Mouse (Mus musculus) adrenal gland, adult 18-20 months (tissue): ENCODE measurements at regions not wholly inside any gene's neighbourhood (a gene's known extent, or its start where the extent isn't known, plus 50 kb on each side); places are given as distances from the start of the nearest gene placed in this dataset.

Experiments used
- DNase-seq, 2 experiments: peaks; one replicate each; pipeline ENCODE4 v3.0.0; 2021 to 2022; ENCODE audit warnings: low spot score in 2 of 2

DNA sequence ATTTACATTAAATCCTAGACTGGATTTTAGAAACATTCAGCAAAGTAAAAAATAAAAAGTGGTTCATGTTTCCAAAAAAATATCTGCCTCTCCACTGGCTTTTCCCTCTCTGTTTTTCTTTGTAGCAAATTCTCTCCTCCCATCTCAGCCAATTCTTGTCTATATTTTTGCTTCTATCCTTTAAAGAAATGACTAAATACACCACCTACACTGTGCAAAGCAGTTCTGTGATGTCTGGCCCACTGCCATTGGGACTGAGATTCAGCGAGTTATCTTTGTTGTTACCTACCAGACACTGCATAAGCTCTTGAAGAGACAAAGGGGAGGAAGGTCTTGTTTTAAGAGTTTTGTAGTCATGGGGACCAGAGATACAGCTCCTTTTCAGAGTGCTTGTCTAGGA, 835.8 kb upstream of the Klhl29 start:
- DNase-seq, result no peak

DNA sequence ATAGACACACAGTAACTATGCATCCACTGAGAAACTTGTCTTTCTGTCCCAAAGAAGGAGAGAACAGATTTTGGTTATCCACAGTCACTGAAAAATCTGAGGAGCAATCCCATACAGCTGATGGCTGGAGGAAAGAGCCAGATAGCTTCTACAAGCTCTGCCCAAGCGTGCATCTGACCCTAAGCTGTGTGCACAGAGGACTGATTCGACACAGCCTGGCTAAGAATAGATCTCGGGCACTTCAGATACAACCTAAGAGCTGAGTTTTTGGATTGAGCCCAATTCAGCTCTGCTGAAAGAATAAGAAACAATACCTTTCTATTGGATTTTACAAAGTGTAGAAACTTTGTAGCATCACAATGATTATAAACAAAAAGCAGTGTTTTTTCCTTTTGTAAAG, 813.8 kb upstream of the Klhl29 start:
- no peak for DNase-seq

DNA sequence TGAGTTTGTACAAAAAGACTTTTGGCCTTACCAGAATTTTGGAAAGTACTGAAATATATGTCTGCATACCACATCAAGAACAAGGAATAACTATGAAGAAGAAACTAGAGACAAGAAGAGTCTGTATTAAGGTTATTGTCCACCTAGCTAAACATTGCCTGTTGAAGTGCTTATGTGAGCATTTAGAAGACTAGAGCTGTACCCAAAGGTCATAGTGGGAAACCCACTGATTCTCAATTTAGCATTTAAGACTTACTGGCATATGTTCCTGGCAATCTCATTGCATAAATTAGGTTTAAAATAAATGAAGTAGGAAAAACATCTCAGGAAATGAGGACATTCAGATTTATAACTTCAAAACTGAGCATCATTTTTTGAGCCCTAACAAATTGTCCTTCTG, 793.3 kb upstream of the Klhl29 start:
- DNase-seq, result no peak

DNA sequence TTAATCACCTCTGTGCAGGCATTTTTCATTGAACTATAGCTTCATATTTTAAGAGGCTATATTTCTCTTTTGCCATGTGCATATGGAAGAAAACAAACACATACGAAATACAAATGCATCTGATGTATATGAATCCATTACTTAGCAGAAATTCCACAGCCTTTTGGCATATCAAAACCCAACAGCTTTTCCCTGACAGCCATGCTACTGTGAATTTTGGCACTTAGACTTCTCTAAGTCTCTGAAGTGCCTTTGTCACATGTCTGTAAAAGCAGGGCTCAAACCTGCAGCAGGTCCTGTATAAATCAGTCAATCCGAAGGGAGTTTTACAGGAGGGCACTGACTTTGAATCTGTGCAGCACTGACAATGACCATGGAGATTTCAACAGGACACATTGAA, 778.8 kb upstream of the Klhl29 start:
- no peak for DNase-seq

DNA sequence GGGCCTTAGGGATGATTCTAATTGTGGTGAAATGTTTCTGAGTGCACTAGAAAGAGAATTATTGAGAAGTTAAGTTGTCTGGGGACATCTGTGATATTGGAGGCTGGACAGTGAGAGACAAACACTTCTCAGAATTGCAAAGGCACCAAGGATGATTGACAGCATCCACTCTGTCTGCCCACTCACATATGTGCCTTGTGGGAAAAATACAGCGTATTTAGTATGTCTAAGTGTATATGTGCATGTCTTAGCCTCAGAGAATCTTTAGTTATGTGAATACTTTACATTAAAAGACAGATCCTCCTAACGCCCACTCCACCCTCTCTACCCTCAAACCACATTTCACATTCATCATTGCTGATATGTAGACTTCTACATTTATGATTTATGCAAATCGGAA, 776.0 kb upstream of the Klhl29 start:
- no peak for DNase-seq

DNA sequence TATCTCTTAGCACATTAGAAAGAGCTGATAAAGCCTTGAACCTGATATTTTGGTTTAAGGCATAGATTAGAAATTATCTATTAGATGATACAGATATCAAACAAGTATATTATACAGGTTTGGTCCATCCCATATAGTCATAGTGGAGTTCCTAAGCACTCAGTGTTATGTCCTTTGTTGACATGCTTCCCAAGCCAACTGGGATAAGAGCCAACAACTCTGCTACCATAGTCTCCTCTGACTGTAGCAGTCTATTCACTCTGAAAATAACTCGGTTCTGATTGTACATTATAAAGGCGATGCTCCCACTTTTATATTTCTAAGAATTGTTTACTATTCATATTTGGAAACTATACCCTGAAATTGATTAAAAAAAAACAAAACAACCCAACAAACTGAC, 757.0 kb upstream of the Klhl29 start:
- no peak for DNase-seq

DNA sequence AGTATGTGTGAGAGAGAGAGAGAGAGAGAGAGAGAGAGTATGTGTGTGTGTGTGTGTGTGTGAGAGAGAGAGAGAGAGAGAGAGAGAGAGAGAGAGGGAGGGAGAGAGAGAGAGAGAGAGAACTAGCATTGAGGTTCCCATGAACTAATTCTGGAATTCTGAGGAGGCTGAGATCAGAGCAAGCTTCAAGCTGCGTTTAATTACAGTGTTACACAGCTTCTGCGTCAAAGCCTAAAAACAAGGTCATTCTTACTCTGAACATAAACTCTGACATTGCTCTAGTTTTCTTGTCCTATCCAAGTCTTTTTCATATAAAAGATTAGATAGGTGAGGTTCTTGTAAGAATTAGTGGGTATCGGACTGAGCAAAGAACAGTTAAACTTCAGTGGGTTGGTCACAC, 744.1 kb upstream of the Klhl29 start:
- no peak for DNase-seq

DNA sequence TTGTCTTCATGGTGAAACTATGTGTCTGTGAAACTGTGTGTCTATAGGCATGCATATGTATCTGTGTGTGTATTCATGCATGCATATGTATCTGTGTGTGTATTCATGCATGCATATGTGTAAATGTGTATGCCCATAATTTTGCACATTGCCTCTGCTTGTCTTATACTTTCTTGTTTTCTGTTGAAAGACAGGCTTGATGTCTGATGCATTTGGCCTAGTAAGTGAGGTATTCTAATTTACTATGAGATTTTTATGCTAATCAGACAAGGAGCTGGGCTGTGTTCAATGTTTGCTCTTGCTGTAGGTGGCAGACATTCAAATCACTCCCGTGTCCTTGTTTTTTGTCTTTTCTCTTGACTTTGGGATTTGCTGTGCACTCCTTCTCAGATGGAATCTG, 739.8 kb upstream of the Klhl29 start:
- DNase-seq, result no peak

DNA sequence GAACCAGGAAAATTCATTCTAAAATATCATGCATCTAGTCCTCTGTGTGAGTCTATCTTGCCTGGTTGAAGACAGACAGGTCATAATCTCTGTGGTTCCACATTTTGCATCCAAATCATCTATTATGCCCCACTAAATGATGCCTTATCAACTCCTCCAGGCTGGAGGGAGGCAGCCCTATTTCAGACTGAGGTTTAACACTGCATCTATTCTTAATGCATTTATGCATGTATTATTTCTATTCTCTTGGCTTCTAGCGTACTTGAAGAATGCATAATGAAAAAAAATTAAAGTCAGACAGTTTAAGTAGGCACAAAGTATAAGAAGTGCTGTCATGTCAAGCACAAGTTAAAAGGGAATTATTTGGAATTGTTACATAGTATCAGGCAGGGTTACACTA, 721.8 kb upstream of the Klhl29 start:
- no peak for DNase-seq

DNA sequence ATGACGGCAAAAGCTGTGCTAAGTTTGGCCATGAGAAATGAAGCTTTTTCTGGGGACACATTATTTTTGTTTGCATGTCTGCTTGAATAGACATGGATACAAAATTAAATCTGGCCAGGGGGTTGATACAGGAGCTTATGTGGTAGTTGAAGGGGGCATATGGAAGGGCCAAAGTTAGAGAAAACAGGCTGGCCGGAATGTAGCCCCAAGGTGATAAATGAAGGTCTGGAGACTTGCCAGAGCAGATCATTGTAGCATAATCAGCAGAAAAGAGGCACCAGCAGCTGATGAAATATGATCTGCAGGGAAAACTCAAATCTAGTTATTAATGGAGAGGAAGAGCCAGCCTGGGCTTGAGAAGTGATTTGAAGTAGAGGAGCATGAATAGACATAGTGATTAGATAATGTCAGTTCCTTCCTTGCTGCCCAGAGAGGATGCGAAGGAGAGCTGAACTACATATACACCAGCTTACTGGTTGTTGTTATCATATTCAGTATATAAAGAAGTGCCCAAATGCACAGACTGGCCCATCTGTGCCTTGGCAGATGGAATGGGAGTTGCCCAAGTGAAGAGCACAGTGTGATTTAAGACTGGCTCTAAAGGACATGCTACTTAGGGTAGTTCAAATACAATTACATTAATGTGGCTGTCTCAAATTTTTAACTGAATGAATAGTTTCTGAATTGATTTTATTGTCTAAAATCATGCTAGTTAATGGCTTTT, 712.3 kb upstream of the Klhl29 start:
- DNase-seq, result no peak

DNA sequence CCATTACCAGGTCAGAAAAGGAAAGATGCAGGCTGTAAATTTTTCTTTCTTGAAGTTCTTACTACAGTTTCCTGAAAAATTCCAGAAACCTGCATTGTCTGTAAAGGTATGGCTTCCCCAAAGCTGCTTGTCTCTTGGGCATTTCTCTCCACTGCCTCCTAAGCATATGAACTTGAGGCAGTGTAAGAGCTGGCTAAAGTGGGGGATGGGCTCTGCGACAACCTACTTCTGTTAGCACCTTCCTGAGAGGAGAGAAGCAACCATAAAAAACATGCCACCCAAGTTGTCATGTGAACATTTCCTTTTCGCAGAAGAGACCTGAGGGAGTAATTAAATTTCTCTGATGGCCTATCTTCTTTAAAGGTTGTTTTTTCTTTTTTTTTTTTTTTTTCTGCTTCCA, 711.6 kb upstream of the Klhl29 start:
- DNase-seq, result no peak

DNA sequence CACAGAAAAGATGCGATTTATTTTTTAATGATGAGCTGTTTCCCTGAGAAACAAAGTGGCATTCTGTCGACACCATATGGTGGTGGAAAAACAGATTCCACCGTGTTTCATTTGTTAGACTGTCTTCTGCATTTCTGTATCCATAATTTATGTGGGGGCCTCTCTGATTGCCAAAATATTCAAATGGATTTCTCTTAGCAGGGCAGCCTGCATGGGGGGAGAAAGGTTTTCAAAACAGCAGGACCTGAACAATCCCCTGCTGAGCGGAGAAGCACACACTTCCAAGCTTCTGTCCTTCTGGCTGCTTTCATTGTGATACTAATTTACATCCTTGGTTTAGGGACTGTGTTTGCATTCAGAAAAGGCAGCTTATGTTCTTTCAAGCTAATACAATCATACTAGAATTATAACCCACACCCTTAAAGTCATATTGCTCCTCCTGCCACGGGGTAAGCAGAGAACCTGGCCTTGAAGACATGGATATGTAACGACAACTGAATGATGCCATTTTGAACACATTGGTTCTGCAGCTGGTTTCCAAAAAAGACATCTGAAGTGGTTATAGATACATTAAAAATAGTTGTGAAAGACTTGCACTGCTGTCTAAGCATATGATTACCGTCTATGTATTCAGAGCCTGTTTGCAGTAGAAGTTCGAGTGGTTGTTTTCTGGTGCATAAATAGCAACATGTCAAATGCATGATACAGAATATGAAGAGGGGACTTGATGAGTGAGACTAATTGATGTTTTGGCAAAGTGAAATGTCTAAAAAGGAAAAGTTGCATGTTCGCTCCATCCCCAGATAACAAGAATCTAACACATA, 671.6 kb upstream of the Klhl29 start:
- no peak for DNase-seq

DNA sequence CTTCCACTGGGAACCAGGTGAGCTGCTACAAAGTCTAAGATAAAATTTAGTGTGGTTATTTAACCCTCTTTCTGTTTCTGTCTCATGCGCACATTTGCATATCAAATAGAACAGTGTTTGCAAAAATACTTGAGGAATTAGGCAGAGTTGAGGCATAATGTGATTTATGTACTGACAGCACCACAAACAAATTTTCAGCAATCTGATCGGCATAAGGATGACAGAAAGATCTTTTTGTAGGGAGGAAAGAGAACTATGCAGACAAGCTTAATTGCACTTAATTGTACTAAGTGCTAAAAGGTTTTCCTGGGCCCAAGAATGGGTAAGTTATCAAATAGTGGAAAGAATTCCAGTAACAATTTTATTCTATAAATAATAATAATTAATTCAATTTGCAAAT, 670.6 kb upstream of the Klhl29 start:
- no peak for DNase-seq

DNA sequence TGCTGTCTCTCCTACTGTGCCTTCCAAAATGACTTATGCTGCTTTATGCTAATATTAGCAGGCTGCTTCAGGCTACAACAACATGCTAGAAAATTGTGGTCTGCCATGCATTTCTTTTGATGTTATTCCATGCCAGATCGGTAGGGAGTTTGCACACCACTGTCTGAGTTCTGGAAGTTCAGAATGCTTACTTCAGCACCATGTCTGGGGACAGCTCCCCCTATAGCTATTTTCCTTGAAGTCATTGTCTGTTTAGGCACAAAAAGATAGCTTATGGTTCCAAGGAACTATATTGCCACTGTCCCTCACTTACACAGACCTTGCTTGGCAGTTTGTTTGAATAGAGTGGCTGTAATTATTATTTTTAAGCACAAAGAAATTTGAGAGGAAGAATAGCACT, 666.8 kb upstream of the Klhl29 start:
- DNase-seq, result no peak

DNA sequence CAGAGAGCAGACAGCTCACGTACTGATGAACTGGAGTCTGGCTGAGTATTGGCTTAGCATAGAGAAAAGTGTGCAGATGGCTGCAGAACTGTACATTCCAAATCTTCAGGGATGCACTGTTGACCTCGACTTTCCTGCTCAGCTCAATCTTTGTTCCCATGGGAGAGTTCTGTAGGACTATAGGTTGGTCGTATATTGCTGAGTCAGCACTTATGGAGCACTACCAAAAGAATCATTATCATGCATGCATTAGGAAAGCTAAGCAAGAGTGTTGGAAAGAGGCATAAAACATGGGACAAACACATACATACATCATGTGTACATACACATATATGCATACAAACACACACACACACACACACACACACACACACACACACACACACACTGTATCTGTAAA, 648.6 kb upstream of the Klhl29 start:
- DNase-seq, result no peak

DNA sequence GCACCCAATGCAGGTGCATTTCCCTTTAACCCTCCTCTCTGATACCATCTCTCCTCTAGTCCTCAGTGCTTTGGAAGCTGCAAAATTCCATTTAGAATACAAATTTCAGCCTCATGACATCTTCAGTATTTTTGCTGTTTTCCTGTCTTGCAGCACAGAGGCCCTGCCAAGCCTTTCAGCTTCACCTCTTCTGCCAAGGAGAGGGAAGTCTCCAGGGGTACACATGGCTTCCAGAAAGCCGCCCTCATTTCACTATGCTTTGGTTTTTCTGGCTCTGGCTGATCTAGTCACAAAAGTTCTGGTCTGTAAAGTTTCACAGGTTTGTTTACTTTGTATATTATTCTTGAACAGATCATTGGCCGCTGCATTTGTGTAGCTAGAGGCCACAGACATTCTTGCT, 647.0 kb upstream of the Klhl29 start:
- DNase-seq, result no peak

DNA sequence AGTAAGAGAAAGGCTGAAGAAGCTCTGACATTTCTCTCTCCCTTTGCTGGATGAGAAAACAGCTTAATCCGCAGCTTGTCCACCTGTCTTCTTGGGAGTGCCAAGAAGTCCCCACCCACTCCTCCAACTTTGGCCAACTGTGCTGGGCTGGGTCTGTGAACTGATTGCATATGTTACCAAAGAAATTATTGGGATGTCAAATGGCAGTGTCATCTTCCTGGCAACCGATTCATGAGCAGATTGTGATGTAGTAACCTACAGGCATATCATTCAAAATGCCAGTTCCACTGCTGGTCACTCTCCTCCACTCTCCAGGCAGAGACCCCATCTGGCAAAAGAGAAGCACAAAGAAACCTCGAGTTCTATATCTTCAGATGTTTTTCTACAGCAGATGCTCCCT, 625.5 kb upstream of the Klhl29 start:
- no peak for DNase-seq

DNA sequence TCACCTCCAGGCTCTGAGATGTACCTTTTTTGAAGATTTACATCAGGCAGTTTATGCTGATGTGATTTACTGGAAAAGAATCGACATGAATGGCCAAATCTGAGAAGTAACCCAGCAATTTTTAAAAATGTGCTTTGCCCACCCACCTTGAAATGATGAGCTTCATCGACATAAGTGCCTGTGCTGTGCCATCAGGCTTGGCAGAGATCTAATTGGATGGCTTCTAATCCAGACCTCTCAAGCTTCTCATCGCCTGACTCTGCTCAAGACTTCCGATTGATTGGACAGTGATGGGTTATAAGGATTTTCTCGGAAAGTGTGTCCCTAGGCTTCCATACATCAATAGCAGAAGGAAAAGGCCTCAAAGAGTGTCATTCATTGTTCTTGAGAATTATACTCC, 621.9 kb upstream of the Klhl29 start:
- DNase-seq, result no peak

DNA sequence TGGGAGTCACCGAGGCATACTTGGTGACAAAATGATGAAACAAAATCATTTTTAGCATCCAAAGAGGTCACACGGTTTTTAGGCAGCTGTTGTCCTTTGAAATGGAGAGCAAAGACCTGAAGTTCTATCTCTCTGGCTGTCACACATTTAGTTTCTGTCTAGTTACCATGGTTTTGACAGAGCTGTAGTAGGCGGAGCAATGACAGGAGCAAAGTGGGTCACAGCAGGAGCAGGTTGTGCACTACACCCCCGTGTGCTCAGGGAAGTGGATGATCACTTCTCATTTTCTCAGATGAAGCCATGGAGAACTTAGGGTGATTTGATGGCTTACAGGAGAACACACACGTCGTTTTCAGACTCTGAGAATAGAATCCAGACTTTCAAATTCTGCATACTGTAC, 621.2 kb upstream of the Klhl29 start:
- no peak for DNase-seq

DNA sequence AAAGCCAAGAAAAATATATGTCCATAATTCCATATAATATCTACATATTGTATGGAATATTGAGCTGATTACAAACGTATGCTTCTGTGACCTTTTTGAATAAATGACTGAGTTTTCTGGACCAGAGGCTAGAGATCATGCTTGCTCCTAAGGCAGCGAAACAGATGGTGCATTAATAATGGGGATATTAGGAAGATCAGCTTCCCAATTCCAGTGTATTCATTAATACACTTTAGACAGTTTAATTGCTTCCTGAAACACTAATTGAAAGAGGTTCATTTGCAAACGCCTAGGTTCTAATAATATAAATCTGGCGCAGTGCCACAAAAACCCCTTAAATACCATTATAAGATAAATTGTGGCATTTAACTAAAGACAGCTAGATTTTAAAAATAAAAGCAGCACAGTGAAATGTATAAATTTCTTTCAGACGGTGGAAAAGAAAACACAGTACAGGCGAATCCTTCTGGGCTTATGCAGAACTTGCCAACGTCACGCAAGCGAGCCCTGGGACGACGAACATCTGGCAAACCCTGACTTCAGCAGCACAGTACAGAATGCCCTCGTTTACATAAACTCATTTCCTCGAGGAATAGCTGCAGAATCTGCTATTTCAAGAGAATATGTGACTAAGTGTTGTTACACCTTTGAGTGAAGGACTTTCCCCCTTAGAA, 608.6 kb upstream of the Klhl29 start:
- no peak for DNase-seq

DNA sequence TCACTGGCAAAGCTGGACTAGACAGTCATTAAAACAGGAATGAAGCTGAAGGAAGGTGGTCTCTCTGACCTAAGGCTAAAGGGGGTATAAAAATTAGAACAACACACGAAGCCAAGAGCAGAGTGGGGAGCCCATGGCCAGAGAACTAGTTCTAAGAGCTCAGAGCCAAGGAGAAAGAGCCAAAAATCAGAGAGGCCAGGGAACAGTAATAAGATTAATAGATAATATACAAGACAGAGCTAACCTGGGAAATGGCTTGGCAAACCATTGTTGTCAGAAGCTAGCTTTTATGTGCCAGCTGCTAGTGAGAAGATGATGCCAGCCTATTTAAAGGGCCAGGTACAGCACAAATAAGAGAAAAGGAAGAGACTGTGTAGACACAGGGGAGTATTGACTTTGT, 606.6 kb upstream of the Klhl29 start:
- no peak for DNase-seq

DNA sequence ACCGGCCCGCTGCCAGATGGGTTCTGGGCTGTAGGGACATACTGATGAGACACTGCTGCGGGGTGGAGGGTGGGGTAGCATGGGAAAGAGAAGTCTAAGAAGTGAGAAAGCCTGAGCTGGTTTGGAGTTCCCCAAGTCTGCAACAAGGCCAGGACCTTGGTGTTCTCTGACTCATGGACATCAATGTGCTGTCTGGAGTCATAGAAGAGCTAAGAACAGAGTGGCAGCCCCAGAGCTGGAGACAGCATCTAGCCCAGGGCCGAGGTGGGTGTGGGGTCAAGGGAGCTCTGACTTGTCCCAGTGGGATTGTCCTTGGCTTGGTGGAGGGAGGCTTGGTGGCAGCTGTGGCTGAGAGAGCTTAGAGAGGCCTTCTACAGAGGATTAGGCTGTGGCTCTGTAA, 600.4 kb upstream of the Klhl29 start:
- peak in 1 of 2 experiments; percentile 41 for DNase-seq
